Mouse (Mus musculus) skeletal muscle tissue, adult 2 months (tissue): ENCODE data around the gene Amhr2.

Experiments
- DNase-seq: peaks from one replicate; pipeline ENCODE4 v3.0.0-alpha.2; 2012; ENCODE audit warnings: low read depth, low spot score

The Amhr2 gene

GRCm38 (mm10) chr15:102470605-102471294 lies 25.6 kb downstream of the Amhr2 start:
- DNase-seq = peak; percentile 76

GRCm38 (mm10) chr15:102471295-102471645 lies 26.1 kb downstream of the Amhr2 start:
- DNase-seq = peak; percentile 46

- DNase-seq = no peak
Observed at GRCm38 (mm10) chr15:102471727-102472126, 26.6 kb downstream of the Amhr2 start.

GRCm38 (mm10) chr15:102473246-102473645 lies 28.1 kb downstream of the Amhr2 start:
- DNase-seq = no peak

GRCm38 (mm10) chr15:102474520-102474919 lies 29.4 kb downstream of the Amhr2 start:
- DNase-seq = no peak

- no peak for DNase-seq
Observed at GRCm38 (mm10) chr15:102483136-102483535, 38.0 kb downstream of the Amhr2 start.

- DNase-seq = no peak
Observed at GRCm38 (mm10) chr15:102485853-102486252, 40.7 kb downstream of the Amhr2 start.

- DNase-seq = no peak
Observed at GRCm38 (mm10) chr15:102487664-102488063, 42.5 kb downstream of the Amhr2 start.

GRCm38 (mm10) chr15:102498322-102498721 lies 53.2 kb downstream of the Amhr2 start:
- DNase-seq = no peak

GRCm38 (mm10) chr15:102499370-102499769 lies 54.2 kb downstream of the Amhr2 start:
- DNase-seq = no peak

GRCm38 (mm10) chr15:102499851-102500250 lies 54.7 kb downstream of the Amhr2 start:
- no peak for DNase-seq

- no peak for DNase-seq
Observed at GRCm38 (mm10) chr15:102500479-102500878, 55.3 kb downstream of the Amhr2 start.

GRCm38 (mm10) chr15:102501084-102501814 lies 56.1 kb downstream of the Amhr2 start:
- DNase-seq = no peak

- no peak for DNase-seq
Observed at GRCm38 (mm10) chr15:102502254-102502840, 57.2 kb downstream of the Amhr2 start.

- no peak for DNase-seq
Observed at GRCm38 (mm10) chr15:102503447-102503846, 58.3 kb downstream of the Amhr2 start, which contains the start of gene Gm10337. Gene Gm10337 (plus strand): TSS chr15:102503722.
